Mouse (Mus musculus): ENCODE results near the gene Tex13c2. TPM values are rescaled to one million over a fixed set of nuclear protein-coding genes. Genes with fewer than 3 reads are reported as not detected.

Gene Tex13c2
- polyA plus RNA-seq (2015; fragmentation: Illumina TruSeq; extraction: RNeasy Lipid Tissue Mini Kit (QIAGEN cat#74804); ENCODE audit: low read depth, low replicate concordance) = not detected

DNA sequence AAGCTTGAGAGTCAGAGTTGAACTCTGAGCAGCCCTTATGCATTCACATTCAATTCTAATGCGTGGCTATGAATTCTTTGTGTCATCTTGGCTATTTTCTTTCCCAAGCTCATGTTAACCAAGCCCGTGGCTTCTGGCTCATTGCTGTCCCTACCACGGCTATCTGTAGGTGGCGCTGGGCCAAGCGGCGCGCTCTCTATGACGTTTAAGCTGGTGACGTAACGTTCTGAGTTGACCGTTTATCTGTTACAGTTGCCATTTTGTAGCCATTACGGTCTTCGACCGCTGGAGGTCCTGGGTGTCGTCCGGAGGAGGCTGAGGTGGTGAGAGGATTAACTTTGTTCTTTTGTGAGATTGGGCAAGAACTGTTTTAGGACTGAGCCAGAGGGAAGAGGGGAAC lies at the start of gene Tex13c2:
Gene Tex13c2 (plus strand): TSS at position 246 of the 400 bp plus-strand sequence.

DNA sequence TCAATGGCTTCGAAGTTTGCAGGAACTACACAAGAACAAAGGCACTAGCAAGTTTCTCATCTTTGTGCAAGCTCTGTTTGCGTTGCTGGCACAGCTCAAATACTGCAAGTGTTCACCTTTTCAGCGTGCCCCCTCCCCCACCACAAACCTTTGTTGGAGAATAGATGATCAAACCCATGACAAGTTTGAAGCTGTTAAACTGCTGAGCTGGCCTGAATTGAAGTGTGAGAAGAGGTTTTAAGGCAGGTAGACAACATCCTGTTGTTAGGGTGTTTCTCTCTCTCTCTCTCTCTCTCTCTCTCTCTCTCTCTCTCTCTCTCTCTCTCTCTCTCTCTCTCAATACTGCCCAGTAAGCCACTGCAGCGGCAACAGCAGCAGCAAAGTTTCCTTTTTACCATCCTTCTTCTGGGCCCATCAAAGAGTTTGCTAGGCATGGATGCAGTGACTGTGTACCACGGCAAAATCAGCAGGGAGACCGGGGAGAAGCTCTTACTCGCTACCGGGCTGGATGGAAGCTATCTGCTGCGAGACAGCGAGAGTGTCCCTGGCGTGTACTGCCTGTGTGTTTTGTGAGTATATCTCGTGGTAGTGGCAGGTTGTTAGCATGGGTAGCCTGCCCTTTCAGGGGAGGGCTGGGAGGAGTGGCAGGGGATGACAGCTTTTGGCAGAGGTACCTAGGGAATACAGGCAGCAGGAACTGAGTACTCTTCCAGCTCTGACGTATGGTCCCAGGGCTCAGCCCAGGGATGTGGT lies 13.0 kb downstream of the Tex13c2 start, which contains the start of gene Sh2d1a:
Gene Sh2d1a (plus strand): TSS at position 163 of the 753 bp plus-strand sequence.

Other genes with a start within 250 kb of the Tex13c2 start
- not detected for gene Sh2d1a, start 12.8 kb downstream of the Tex13c2 start, polyA plus RNA-seq (2015; fragmentation: Illumina TruSeq; extraction: RNeasy Lipid Tissue Mini Kit (QIAGEN cat#74804); ENCODE audit: low read depth, low replicate concordance)